Mouse (Mus musculus) brain, embryonic 14.5 days (tissue): ENCODE data around the gene BC004004.
"Not testable (repeated sequence)": the region's sequence is repeated elsewhere in the genome, so short reads cannot be mapped to it uniquely, and the experiment has no call there.

Experiments used
- CTCF ChIP-seq: fragments of 200-500 bp; IDR thresholded peaks from 2 replicates; pipeline ENCODE4 v1.5.1; 2012; ENCODE audit warnings: inconsistent platforms, mild to moderate bottlenecking, moderate library complexity, borderline replicate concordance; ENCODE audit not compliant: insufficient read depth, insufficient read length; ENCODE audit errors: extremely low read depth
- POLR2A ChIP-seq: fragments of 200-500 bp; IDR thresholded peaks from 2 replicates; pipeline ENCODE4 v1.6.1; 2012; ENCODE audit warnings: mild to moderate bottlenecking, inconsistent platforms, borderline replicate concordance; ENCODE audit not compliant: poor library complexity, insufficient read depth, insufficient read length, severe bottlenecking; ENCODE audit errors: extremely low read depth

DNA sequence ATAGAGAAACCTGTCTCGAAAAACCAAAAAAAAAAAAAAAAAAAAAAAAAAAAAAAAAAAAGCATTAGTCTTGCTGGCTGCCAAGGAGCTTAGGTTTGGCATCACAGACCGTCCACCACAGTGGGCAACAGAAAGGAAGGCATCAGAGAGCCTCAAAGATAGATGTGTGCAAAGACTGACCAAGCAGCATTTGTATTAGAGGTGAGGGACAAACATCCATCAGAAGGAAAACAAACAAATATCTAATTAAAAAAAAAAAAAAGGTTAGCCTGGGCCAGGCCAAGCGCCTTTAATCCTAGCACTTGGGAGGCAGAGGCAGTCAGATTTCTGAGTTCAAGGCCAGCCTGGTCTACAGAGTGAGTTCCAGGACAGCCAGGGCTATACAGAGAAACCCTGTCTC, 48.8 kb downstream of the BC004004 start, which contains the start of gene Pi16:
- not testable (repeated sequence) for TF ChIP-seq POLR2A, CTCF
